Mouse (Mus musculus): ENCODE data around the gene Lpp. TPM values are rescaled to one million over a fixed set of nuclear protein-coding genes. Genes with fewer than 3 reads are reported as not detected.
"Not testable (repeated sequence)": the region's sequence is repeated elsewhere in the genome, so short reads cannot be mapped to it uniquely, and the experiment has no call there.

The Lpp gene
- polyA plus RNA-seq, 1 experiment from 2014 or later, result 65.1 TPM

DNA sequence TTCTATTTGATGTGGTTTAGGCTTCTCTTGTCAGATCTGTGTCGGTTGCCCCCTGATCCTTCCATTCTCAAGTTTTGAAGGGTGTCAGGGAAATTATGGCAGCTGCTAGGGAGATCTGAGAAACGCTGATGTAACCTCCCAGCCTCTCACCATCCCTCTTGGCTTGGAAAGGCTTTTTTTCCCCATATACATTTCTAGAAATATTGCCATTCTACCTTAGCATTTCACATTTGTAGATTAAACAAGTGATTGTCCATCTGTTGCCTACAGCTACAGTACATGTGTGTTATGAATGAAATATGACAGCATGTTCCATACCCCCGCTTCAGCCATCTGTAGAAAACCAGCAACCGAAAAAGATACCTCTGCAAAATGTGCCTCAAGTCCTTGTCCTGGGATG, 589.5 kb downstream of the Lpp start:
- Histone ChIP-seq H3K36me3 (peaks cover 10% of the 10 kb centered on the region), H3K4me1 (peaks cover 10% of the 10 kb centered on the region), H3K9me3 (no peaks in the 10 kb centered on the region), H3K27ac (no peak overlapping the region), H3K27me3 (ENCODE audit: insufficient read depth, poor library complexity, severe bottlenecking) (no peaks in the 10 kb centered on the region), H3K4me3 (no peak overlapping the region)
- no peak for DNase-seq (ENCODE audit: low spot score)
- WGBS, result 82% methylated on average over 4 of the region's 4 CpGs

DNA sequence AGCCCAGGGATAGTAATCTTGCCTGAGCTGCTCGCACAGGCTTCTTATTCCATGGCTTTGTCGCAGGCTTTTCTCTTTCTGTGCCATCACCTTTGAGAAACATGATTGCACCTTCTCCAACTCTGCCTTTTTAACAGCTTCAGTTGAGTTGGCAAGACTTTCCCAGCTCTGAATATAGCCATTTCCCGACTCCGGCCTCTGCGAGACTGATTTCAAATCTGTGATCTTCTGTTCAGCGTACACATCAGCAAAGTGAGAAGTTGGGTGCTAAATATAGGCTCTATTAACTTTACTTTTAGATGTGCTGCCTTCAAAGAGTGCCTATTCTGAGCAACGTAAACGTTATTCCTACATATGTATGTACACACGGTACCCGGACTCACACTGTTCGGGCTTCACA, 597.0 kb downstream of the Lpp start:
- WGBS, result 73% methylated on average over 11 of the region's 11 CpGs
- H3K4me3 ChIP-seq, result no peak overlapping the region
- H3K27ac ChIP-seq, result no peak overlapping the region
- no peak for DNase-seq (ENCODE audit: low spot score)
- H3K27me3 ChIP-seq (ENCODE audit: insufficient read depth, poor library complexity, severe bottlenecking), result no peaks in the 10 kb centered on the region
- H3K9me3 ChIP-seq, result no peaks in the 10 kb centered on the region
- H3K36me3 ChIP-seq, result peaks cover 2% of the 10 kb centered on the region; the same call in 1 of the 2 replicates
- H3K4me1 ChIP-seq, result peaks cover 13% of the 10 kb centered on the region

- Histone ChIP-seq H3K4me3 (no peak overlapping the region), H3K4me1 (peaks cover 13% of the 10 kb centered on the region), H3K27me3 (ENCODE audit: insufficient read depth, poor library complexity, severe bottlenecking) (no peaks in the 10 kb centered on the region), H3K27ac (no peak overlapping the region), H3K36me3 (peaks cover 2% of the 10 kb centered on the region; the same call in 1 of the 2 replicates), H3K9me3 (no peaks in the 10 kb centered on the region)
- DNase-seq (ENCODE audit: low spot score), result no peak
- 82% methylated on average over 10 of the region's 10 CpGs for WGBS
These were observed 597.8 kb downstream of the Lpp start for GRCm38 (mm10) chr16:24991059-24991541.

GRCm38 (mm10) chr16:24991995-24992394, 598.7 kb downstream of the Lpp start:
- WGBS, result 84% methylated on average over 3 of the region's 3 CpGs
- Histone ChIP-seq H3K27me3 (ENCODE audit: insufficient read depth, poor library complexity, severe bottlenecking) (no peaks in the 10 kb centered on the region), H3K9me3 (no peaks in the 10 kb centered on the region), H3K36me3 (peaks cover 2% of the 10 kb centered on the region; the same call in 1 of the 2 replicates), H3K4me1 (peaks cover 13% of the 10 kb centered on the region), H3K27ac (no peak overlapping the region), H3K4me3 (no peak overlapping the region)
- DNase-seq (ENCODE audit: low spot score), result no peak

GRCm38 (mm10) chr16:24992494-24992893, 599.2 kb downstream of the Lpp start:
- H3K36me3 ChIP-seq, result peaks cover 2% of the 10 kb centered on the region; the same call in 1 of the 2 replicates
- H3K27me3 ChIP-seq (ENCODE audit: insufficient read depth, poor library complexity, severe bottlenecking), result no peaks in the 10 kb centered on the region
- no peak overlapping the region for H3K4me3 ChIP-seq
- no peak for DNase-seq (ENCODE audit: low spot score)
- H3K4me1 ChIP-seq, result peaks cover 11% of the 10 kb centered on the region
- H3K9me3 ChIP-seq, result no peaks in the 10 kb centered on the region
- 91% methylated on average over 11 of the region's 11 CpGs for WGBS
- no peak overlapping the region for H3K27ac ChIP-seq

GRCm38 (mm10) chr16:25010980-25011877, 617.9 kb downstream of the Lpp start:
- Histone ChIP-seq H3K4me1 (peaks cover 8% of the 10 kb centered on the region; the same call in 1 of the 2 replicates), H3K27me3 (ENCODE audit: insufficient read depth, poor library complexity, severe bottlenecking) (no peaks in the 10 kb centered on the region), H3K4me3 (no peak overlapping the region), H3K9me3 (no peaks in the 10 kb centered on the region), H3K27ac (peak overlapping the region; percentile 53; the same call in 1 of the 2 replicates), H3K36me3 (no peaks in the 10 kb centered on the region)
- no peak for DNase-seq (ENCODE audit: low spot score)
- WGBS, result 38% methylated on average over 5 of the region's 5 CpGs

GRCm38 (mm10) chr16:25012938-25013337, 619.6 kb downstream of the Lpp start:
- Histone ChIP-seq H3K4me1 (peaks cover 8% of the 10 kb centered on the region; the same call in 1 of the 2 replicates), H3K27ac (no peak overlapping the region), H3K4me3 (no peak overlapping the region), H3K36me3 (no peaks in the 10 kb centered on the region), H3K9me3 (no peaks in the 10 kb centered on the region), H3K27me3 (ENCODE audit: insufficient read depth, poor library complexity, severe bottlenecking) (no peaks in the 10 kb centered on the region)
- 88% methylated on average over 3 of the region's 3 CpGs for WGBS
- no peak for DNase-seq (ENCODE audit: low spot score)

- Histone ChIP-seq H3K27ac (no peak overlapping the region), H3K9me3 (no peaks in the 10 kb centered on the region), H3K27me3 (ENCODE audit: insufficient read depth, poor library complexity, severe bottlenecking) (no peaks in the 10 kb centered on the region), H3K4me3 (no peak overlapping the region), H3K4me1 (peaks cover 5% of the 10 kb centered on the region; the same call in 1 of the 2 replicates), H3K36me3 (no peaks in the 10 kb centered on the region)
- 65% methylated on average over 4 of the region's 4 CpGs for WGBS
- DNase-seq (ENCODE audit: low spot score), result no peak
These were observed 623.0 kb downstream of the Lpp start for GRCm38 (mm10) chr16:25016261-25016836.

- no peaks in the 10 kb centered on the region for H3K36me3 ChIP-seq
- no peak overlapping the region for H3K27ac ChIP-seq
- H3K9me3 ChIP-seq, result no peaks in the 10 kb centered on the region
- no peak overlapping the region for H3K4me3 ChIP-seq
- DNase-seq (ENCODE audit: low spot score), result no peak
- H3K27me3 ChIP-seq (ENCODE audit: insufficient read depth, poor library complexity, severe bottlenecking), result no peaks in the 10 kb centered on the region
- H3K4me1 ChIP-seq, result no peaks in the 10 kb centered on the region
These were observed 623.7 kb downstream of the Lpp start for GRCm38 (mm10) chr16:25017046-25017445.

DNA sequence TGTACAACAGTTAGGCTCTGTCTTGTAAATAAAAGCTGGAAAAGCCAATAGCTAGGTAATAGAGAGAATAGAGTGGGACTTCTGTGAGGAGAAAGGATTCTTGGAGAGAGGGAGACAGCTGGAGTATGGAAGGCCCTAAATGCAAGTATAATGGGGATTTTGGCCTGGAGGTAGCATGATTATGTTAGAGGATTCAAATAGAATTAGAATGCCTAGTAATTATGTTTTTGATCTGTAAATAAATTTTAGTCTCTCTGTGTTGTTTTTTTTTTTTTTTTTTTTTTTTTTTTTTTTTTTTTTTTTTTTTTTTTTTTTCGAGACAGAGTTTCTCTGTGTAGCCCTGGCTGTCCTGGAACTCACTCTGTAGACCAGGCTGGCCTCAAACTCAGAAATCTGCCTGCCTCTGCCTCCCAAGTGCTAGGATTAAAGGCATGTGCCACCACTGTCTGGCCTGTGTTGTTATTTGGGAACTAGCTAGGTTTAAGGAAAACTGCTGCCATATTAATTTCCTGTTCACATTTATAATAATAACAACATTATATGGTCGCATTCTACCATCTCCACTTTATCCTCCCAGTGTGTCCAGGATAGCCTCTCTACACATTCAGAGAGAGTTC, 628.5 kb downstream of the Lpp start:
- H3K27ac ChIP-seq; H3K27me3 ChIP-seq (ENCODE audit: insufficient read depth, poor library complexity, severe bottlenecking); H3K4me3 ChIP-seq; H3K4me1 ChIP-seq; H3K36me3 ChIP-seq; DNase-seq (ENCODE audit: low spot score); H3K9me3 ChIP-seq: not testable (repeated sequence)
- WGBS, result 63% methylated on average over 2 of the region's 2 CpGs

GRCm38 (mm10) chr16:25024591-25024990, 631.3 kb downstream of the Lpp start:
- Histone ChIP-seq H3K9me3 (no peaks in the 10 kb centered on the region), H3K4me3 (no peak overlapping the region), H3K36me3 (no peaks in the 10 kb centered on the region), H3K4me1 (peaks cover 10% of the 10 kb centered on the region), H3K27me3 (ENCODE audit: insufficient read depth, poor library complexity, severe bottlenecking) (0 out of 2 replicates have a peak, but pooled peaks cover 7% of the 10 kb centered on the region), H3K27ac (no peak overlapping the region)
- whole genome bisulfite sequencing, result 77% methylated on average over 3 of the region's 3 CpGs
- no peak for DNase-seq (ENCODE audit: low spot score)

GRCm38 (mm10) chr16:25026191-25026590, 632.9 kb downstream of the Lpp start:
- 91% methylated on average over 1 of the region's 1 CpGs for WGBS
- no peak for DNase-seq (ENCODE audit: low spot score)
- H3K4me1 ChIP-seq, result peaks cover 10% of the 10 kb centered on the region
- H3K36me3 ChIP-seq, result no peaks in the 10 kb centered on the region
- no peaks in the 10 kb centered on the region for H3K9me3 ChIP-seq
- H3K4me3 ChIP-seq, result no peak overlapping the region
- 0 out of 2 replicates have a peak, but pooled peaks cover 7% of the 10 kb centered on the region for H3K27me3 ChIP-seq (ENCODE audit: insufficient read depth, poor library complexity, severe bottlenecking)
- H3K27ac ChIP-seq, result peak overlapping the region; percentile 42; the same call in 1 of the 2 replicates

GRCm38 (mm10) chr16:25029548-25029947, 636.2 kb downstream of the Lpp start:
- Histone ChIP-seq H3K9me3 (no peaks in the 10 kb centered on the region), H3K27ac (no peak overlapping the region), H3K4me1 (peaks cover 10% of the 10 kb centered on the region), H3K36me3 (no peaks in the 10 kb centered on the region), H3K4me3 (no peak overlapping the region), H3K27me3 (ENCODE audit: insufficient read depth, poor library complexity, severe bottlenecking) (0 out of 2 replicates have a peak, but pooled peaks cover 7% of the 10 kb centered on the region)
- DNase-seq (ENCODE audit: low spot score), result no peak
- 79% methylated on average over 8 of the region's 8 CpGs for WGBS
